Mouse (Mus musculus) heart, adult 2 months (tissue): ENCODE results near the gene Gmnn. TPM values are rescaled to one million over a fixed set of nuclear protein-coding genes. Genes with fewer than 3 reads are reported as not detected.
A peak's percentile ranks its signal among the peaks of the same experiment; 100 is the strongest.

Experiments used
- DNase-seq, 2 experiments: peaks; one replicate each; pipeline ENCODE4 v3.0.0; 2021
- H3K27ac ChIP-seq: fragments of 200-600 bp; 2 replicates; pipeline ENCODE4 v1.8.1; 2022
- H3K27me3 ChIP-seq: fragments of 200-500 bp; 2 replicates; pipeline ENCODE4 v1.6.1; 2012; ENCODE audit warnings: mild to moderate bottlenecking, low read length, inconsistent platforms, mixed read lengths; ENCODE audit not compliant: control insufficient read depth, insufficient read depth
- H3K36me3 ChIP-seq: fragments of 200-500 bp; 2 replicates; pipeline ENCODE4 v1.6.1; 2012; ENCODE audit warnings: low read length, inconsistent platforms; ENCODE audit not compliant: control insufficient read depth, insufficient read depth
- H3K4me1 ChIP-seq: fragments of 200-500 bp; 2 replicates; pipeline ENCODE4 v1.6.1; 2011; ENCODE audit warnings: low read length; ENCODE audit not compliant: control insufficient read depth, insufficient read depth
- H3K4me3 ChIP-seq: fragments of 200-600 bp; 2 replicates; pipeline ENCODE4 v1.8.1; 2022
- H3K79me2 ChIP-seq: fragments of 200-500 bp; replicated peaks from 2 replicates; pipeline ENCODE4 v1.6.1; 2012; ENCODE audit warnings: mild to moderate bottlenecking, inconsistent platforms, low read length, moderate library complexity, mixed read lengths; ENCODE audit not compliant: control insufficient read depth, insufficient read depth
- H3K9ac ChIP-seq: fragments of 200-500 bp; 2 replicates; pipeline ENCODE4 v1.6.1; 2012; ENCODE audit warnings: low read depth, mild to moderate bottlenecking, control low read depth, inconsistent platforms, low read length, mixed read lengths
- CTCF ChIP-seq: fragments of 200-600 bp; IDR thresholded peaks from 2 replicates; pipeline ENCODE4 v1.8.1; 2022; ENCODE audit warnings: antibody characterized with exemption, mild to moderate bottlenecking, moderate library complexity
- EP300 ChIP-seq: fragments of 200-500 bp; IDR thresholded peaks from 2 replicates; pipeline ENCODE4 v1.6.1; 2011; ENCODE audit warnings: low read depth, low read length, control low read depth; ENCODE audit not compliant: insufficient read depth
- POLR2A ChIP-seq: fragments of 200-500 bp; IDR thresholded peaks from 2 replicates; pipeline ENCODE4 v1.6.1; 2011; ENCODE audit warnings: mild to moderate bottlenecking, low read depth, low read length, control low read depth; ENCODE audit not compliant: insufficient read depth
- WGBS: fragments of 180-500 bp; shearing (Covaris S2); methylation state at CpG from one replicate; pipeline ENCODE4 v1.1.7; 2018; 5-methylcytosine and 5-hydroxymethylcytosine counted together
- intact Hi-C: fragments of 180-260 bp; cut with DNase I; formaldehyde crosslinking; loops from one replicate; pipeline ENCODE4 v1.15.1; 2025
- polyA plus RNA-seq: library from polyadenylated mRNA; depleted of rRNA; stranded (reverse); fragments of >200 nt; gene quantifications from 2 replicates; pipeline ENCODE4 v1.2.3, GENCODE M21; 2012
- total RNA-seq, 2 experiments: library from RNA; stranded (reverse); gene quantifications; 2 replicates each; pipeline ENCODE4 v1.2.3; 2021

Gene Gmnn
- total and polyA plus RNA-seq, 3 experiments, result 12.9 to 72.3 (median 45.9) TPM

DNA sequence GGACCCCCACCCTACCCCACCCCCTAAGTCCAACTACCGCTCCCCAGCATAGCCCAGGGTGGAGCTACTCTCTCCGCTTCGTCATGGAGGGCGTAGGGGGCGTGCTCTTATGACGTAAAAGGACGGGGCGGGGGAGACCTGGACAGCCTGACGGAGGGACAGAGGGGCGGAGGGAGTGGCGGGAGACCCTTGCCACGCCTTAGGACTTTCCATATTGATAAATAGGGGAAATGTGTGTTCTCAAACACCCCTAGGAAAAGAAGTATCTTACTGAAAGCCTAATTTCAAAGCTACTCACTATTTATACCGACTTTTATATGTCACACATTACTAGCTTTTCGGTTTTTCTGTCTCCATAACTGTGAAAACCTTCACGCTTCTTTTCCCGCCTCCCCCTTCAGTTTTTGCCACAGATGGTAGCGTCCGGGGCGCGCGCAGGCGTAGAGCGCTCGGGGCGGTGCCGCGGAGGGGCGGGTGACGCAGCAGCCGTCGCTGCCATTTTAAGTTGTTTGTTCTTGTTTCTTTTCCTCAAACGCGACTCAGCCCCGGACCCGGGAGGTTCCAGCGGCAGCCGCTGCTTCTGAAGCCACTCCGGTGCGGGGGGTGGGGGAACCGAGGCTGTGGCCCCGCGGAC lies 39.1 kb upstream of the Gmnn start:
- H3K36me3 ChIP-seq, result peaks cover 25% of the 10 kb centered on the region
- peak overlapping the region; percentile 96 for H3K27ac ChIP-seq
- peaks cover 4% of the 10 kb centered on the region for H3K4me1 ChIP-seq
- TF ChIP-seq POLR2A (peak; percentile 98), CTCF (no peak), EP300 (peak; percentile 69; the same call in 1 of the 2 replicates)
- peak overlapping the region; percentile 99 for H3K9ac ChIP-seq
- intact Hi-C loops, result loop anchor here (1.0 kb wide), 2 partner anchors 31 to 39 kb away; partner anchors contain the start of genes Acot13, Gmnn and Tdp2
- DNase-seq, result peak; percentile 97
- H3K79me2 ChIP-seq, result peaks cover 13% of the 10 kb centered on the region
- H3K27me3 ChIP-seq, result no peaks in the 10 kb centered on the region
- peak overlapping the region; percentile 77 for H3K4me3 ChIP-seq
- under 1% methylated on average over 42 of the region's 42 CpGs for WGBS

- Histone ChIP-seq H3K79me2 (peaks cover 13% of the 10 kb centered on the region), H3K36me3 (peaks cover 19% of the 10 kb centered on the region), H3K4me3 (peak overlapping the region; percentile 73), H3K9ac (peak overlapping the region; percentile 89), H3K4me1 (peaks cover 4% of the 10 kb centered on the region), H3K27me3 (no peaks in the 10 kb centered on the region), H3K27ac (peak overlapping the region; percentile 96)
- intact Hi-C loops, result loop anchor here (1.0 kb wide), 1 partner anchor 39 kb away; the partner anchor contains the start of gene Gmnn
- peak; percentile 67 to 77 for DNase-seq
- WGBS, result under 1% methylated on average over 31 of the region's 31 CpGs
- TF ChIP-seq CTCF (no peak), POLR2A (peak; percentile 42; the same call in 1 of the 2 replicates), EP300 (peak; percentile 58; the same call in 1 of the 2 replicates)
Observed at GRCm38 (mm10) chr13:24799925-24800673, 38.4 kb upstream of the Gmnn start.

DNA sequence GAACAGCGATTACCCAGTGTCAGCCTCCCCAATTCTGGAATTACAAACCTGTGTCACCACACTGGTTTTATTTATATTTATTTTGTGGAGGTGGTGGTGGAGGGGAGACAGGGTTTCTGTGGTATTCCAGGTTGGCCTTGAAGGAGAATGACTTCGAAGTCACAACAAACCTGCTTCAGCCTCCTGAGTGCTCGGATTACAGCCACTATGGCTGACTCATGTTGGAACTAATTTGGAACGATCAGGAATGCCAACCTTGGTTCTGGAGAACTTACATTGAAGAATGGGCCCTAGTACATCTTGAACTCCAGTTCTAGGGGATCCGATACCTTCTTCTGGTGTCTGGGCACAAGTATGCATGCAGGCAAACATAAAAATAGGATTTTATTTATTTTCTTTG lies 37.7 kb upstream of the Gmnn start:
- WGBS, result 60% methylated on average over 5 of the region's 5 CpGs
- Histone ChIP-seq H3K36me3 (peaks cover 15% of the 10 kb centered on the region), H3K4me1 (peaks cover 3% of the 10 kb centered on the region), H3K27ac (peak overlapping the region; percentile 96), H3K9ac (no peak overlapping the region), H3K4me3 (peak overlapping the region; percentile 73; the same call in 1 of the 2 replicates), H3K79me2 (peaks cover 11% of the 10 kb centered on the region), H3K27me3 (no peaks in the 10 kb centered on the region)
- intact Hi-C loops, result no loop called here
- DNase-seq, result no peak
- TF ChIP-seq EP300 (no peak), POLR2A (no peak), CTCF (no peak)

DNA sequence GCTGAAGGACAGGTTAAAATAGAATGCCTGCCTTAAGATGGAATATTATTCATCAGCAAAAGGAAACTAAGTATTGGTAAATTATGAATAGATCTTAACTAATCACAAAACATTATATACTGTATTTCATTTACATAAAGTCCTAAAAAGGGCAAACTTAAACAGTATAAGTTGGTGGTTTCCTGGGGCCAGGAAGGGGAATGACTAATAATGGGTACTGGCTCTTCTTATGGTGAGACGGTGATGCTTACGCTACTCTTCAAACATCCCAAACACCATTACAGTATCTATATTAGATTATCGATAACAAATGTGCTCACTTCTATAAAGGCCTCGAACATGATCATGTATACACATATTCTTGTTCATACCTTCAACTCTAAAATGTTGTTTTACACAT lies 37.0 kb upstream of the Gmnn start:
- Histone ChIP-seq H3K27ac (no peak overlapping the region; the same call in 1 of the 2 replicates), H3K79me2 (peaks cover 11% of the 10 kb centered on the region), H3K27me3 (no peaks in the 10 kb centered on the region), H3K9ac (no peak overlapping the region), H3K4me1 (peaks cover 2% of the 10 kb centered on the region; the same call in 1 of the 2 replicates), H3K36me3 (peaks cover 10% of the 10 kb centered on the region), H3K4me3 (no peak overlapping the region)
- intact Hi-C loops, result no loop called here
- no peak for DNase-seq
- over 99% methylated on average over 4 of the region's 4 CpGs for WGBS
- TF ChIP-seq POLR2A, result no peak
- TF ChIP-seq EP300, result no peak
- TF ChIP-seq CTCF, result no peak

DNA sequence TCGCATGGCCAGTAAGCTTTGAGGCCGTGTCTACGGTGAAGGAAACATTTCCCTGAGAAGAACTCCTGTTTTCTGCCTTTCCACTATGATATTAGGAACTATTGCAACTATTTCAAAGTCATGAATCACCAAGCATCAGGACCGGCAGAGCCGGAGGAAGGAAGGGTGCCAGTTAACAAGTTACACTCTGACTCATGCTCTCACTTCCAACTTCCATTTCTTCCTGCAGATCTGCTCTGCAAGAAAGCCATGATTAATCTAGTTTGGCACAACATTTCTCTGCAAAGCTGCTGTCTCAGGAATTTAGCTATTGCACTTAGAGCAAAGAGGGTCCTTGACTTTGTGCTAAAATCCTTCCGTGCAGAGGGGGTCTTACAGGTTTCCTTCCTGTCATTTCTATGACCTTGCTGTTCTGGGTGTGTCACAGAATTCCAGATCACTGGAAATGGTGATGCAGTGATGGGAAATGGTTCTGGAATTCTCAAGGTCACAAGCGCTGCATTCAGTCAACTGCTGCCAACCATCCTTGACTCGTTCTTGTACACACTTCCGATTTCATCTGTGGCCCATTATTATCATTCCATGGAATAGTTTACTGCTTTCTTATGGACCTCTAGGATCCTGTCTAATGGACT lies 30.8 kb upstream of the Gmnn start:
- Histone ChIP-seq H3K79me2 (no peaks in the 10 kb centered on the region), H3K27me3 (no peaks in the 10 kb centered on the region), H3K27ac (no peak overlapping the region), H3K4me3 (no peak overlapping the region), H3K9ac (no peak overlapping the region), H3K4me1 (peaks cover 1% of the 10 kb centered on the region; the same call in 1 of the 2 replicates), H3K36me3 (no peaks in the 10 kb centered on the region)
- WGBS, result 50% methylated on average over 9 of the region's 9 CpGs
- DNase-seq, result peak in 1 of 2 experiments; percentile 40
- intact Hi-C loops, result no loop called here
- TF ChIP-seq POLR2A (no peak), CTCF (no peak), EP300 (no peak)
